Mouse (Mus musculus) forelimb bud, embryonic 11.5 days (tissue): ENCODE results near the gene Lysmd3.
"Not testable (repeated sequence)": the region's sequence is repeated elsewhere in the genome, so short reads cannot be mapped to it uniquely, and the experiment has no call there.

Experiments
- DNase-seq: peaks from one replicate; pipeline ENCODE4 v3.0.0-alpha.2; 2012; ENCODE audit warnings: low read depth, low spot score

The Lysmd3 gene

GRCm38 (mm10) chr13:81657351-81658052, at the start of gene Lysmd3:
TSS of gene Lysmd3 (plus strand) at chr13:81657663.
- peak; percentile 89 for DNase-seq

GRCm38 (mm10) chr13:81610349-81610748, 47.1 kb upstream of the Lysmd3 start:
- no peak for DNase-seq

DNA sequence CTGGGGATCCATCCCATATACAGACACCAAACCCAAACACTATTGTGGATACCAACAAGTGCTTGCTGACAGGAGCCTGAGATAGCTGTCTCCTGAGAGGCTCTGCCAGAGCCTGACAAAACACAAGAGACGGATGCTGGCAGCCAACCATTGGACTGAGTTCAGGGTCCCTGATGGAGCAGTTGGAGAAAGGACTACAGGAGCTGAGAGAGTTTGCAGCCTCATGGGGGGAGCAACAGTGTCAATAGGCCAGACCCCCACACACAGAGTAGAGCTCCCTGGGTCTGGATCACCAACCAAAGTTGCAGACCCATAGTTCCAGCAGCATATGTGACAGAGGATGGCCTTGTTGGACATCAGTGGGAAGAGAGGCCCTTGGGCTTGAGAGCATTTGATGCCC, 29.6 kb upstream of the Lysmd3 start:
- not testable (repeated sequence) for DNase-seq

GRCm38 (mm10) chr13:81628631-81629190, 28.8 kb upstream of the Lysmd3 start:
- no peak for DNase-seq

DNA sequence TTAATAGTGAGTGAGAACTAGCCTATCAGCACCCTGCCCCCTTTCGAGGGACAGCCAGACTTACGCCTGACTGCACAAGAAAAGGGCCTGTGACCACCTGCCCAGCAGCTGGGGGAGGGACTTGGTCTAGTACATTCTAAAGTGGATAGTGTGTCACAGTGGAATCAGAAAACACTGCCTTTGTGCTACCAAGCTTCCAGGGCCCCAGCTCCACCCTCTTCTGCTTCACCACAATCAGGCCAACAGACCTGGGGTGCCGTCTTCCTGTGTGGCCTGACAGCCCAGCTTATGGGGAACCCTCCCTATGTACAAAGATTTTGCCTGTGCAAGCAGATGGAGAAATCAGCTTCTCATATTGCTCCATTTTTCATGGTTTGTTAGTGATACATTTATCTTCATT, 28.1 kb upstream of the Lysmd3 start:
- no peak for DNase-seq

GRCm38 (mm10) chr13:81630566-81630965, 26.9 kb upstream of the Lysmd3 start:
- DNase-seq, result no peak

DNA sequence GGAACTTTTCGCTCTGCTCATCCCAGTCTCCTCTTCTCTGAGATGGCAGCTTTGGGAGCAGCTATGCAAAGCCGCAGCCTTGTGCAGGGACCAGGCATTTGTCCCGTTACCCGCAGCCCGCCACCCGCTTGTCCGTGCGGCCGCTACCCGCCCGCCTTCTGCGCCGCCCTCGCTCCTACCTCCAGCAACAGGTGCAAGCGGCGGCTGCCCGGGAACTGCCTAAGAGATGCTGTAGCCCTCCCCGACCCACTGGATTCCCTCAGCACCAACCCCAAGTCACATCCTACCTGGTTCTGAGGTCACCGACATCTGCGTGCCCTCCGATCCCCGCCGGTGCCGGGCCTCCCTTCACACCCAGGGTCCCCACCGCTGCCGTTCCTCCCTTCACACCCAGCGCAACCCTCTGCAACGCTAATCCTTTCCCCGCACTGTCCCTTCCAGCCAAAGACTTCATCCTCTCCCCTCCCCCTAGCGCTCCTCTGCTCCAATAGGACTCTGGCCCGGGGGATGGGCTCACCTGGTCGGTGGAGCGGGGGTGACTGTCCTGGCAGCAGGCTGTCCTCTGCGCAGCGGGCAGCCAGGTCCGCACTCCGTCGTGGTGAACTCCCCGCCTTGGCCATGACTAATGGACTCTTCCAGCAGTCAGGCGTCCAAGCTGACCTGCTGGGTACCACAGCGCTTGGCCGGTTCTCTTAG, 24.6 kb upstream of the Lysmd3 start, which contains the start of gene Adgrv1:
Gene Adgrv1 (minus strand): TSS at position 435 of the 696 bp plus-strand sequence.
- peak; percentile 85 for DNase-seq

DNA sequence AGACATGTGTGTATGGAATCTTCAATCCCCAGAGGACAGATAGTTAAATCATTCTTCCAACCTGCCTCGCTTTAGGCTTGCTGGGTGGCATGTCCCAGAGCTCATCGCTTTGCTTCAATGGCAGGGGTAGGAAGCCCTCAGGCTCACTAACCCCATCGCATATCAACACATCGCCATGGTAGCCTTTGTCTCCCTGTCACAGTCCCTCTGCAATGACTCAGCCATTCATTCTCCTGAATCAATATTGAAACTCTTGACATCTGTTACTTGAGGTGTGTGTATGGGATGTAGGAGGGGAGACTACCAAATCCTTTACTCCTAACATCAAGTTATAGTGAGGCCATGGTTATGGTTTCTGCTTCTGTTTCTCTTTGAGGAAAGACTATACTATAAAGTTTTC, 17.8 kb upstream of the Lysmd3 start:
- DNase-seq, result no peak

DNA sequence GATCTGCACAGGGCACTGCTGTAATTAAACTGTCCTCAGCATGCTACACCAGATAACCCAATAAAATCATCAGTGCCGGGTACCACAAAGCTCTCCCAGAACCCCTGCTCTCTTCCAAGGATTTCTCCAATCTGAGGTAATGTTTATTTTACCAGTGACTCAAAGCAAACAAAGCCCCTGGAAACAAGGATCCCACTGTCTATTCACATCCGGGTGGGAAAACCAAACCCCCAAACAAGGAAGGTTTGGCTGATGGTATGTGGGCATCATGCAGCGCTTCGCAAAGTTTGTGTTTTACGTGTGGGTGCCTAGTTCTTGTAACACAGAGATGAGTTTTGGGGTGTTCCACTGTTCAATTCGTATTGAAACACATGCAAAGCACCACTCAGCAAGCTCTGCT, 16.6 kb upstream of the Lysmd3 start:
- DNase-seq, result no peak

DNA sequence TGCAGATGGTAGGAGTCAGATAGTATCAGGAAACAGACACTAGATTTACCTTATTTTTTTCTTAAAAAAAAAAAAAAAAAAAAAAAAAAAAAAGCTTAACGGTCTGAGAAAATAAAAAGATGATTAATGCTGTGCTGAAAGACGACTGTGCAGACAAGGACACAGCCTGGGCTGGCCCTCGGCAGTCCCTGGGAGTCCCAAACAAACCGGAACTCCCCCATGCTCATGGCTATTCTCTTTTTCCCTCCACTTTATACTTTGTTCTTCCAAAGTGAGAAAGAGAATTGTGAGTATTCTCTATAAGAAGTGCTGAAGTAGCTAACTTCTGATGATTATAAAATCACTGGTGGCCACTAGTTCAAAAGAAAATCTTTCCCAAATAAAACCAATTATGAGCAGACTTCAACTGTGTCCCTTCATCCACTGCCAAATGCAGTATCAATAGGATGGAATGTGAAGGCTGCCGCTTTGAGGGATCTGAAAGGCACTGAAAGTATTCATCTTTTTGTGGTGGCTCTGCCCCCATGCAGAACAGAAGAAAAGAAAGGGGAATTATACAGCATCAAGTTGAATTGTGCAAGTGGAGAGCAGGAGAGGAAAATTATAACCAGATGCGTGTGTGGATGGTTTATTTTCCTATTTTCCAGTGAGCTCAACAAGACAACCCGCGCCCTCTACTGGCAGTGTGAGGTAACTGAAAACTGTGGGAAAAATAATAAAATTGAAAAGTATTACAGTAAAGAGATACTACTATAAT, 16.0 kb upstream of the Lysmd3 start:
- peak; percentile 79 for DNase-seq

GRCm38 (mm10) chr13:81642491-81643149, 14.8 kb upstream of the Lysmd3 start:
- DNase-seq, result no peak

DNA sequence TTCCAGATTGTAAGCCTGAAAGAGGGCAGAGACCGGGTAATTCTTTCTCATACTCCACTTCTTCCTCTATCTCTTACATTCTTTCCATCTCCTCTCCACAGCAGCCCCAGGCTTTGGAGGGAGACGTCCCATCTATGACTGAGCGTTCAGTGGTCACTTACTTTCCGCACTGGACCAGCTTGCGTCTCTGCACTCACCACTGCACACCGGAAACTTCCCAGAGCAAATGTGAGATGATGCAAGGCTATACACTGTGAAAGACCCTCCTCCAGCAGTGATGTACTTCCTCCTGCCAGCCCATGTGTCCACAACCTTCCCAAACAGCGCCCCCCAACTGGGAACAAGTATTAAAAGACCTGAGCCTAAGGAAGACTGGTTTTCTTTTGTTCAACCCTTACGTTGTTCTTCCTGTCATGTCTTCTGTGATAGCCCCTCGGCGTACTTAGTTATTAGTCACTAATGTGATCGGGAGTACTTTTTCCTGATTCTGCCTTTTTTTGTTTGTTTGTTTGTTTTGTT, 13.4 kb upstream of the Lysmd3 start:
- DNase-seq, result no peak

GRCm38 (mm10) chr13:81646348-81646747, 11.1 kb upstream of the Lysmd3 start:
- no peak for DNase-seq

DNA sequence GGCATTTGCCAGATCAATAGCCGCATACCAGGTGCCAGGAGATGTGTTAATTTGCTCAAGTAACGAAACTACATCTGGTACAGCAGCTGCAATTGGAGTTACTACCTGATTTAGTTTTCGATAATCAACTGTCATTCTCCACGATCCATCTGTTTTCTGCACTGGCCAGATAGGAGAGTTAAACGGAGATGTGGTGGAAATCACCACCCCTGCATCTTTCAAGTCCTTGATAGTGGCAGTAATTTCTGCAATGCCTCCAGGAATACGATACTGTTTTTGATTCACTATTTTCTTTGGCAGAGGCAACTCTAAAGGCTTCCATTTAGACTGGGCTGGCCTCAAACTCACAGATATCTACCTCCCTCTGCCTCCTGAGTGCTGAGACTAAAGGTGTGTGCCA, 7.1 kb upstream of the Lysmd3 start:
- DNase-seq, result not testable (repeated sequence)

GRCm38 (mm10) chr13:81656091-81656850, 1.2 kb upstream of the Lysmd3 start:
- DNase-seq, result no peak

GRCm38 (mm10) chr13:81657008-81657350, 484 bp upstream of the Lysmd3 start:
- DNase-seq, result no peak

GRCm38 (mm10) chr13:81658053-81658752, 740 bp downstream of the Lysmd3 start:
- DNase-seq, result no peak

GRCm38 (mm10) chr13:81663566-81664330, 6.3 kb downstream of the Lysmd3 start:
- DNase-seq, result no peak

DNA sequence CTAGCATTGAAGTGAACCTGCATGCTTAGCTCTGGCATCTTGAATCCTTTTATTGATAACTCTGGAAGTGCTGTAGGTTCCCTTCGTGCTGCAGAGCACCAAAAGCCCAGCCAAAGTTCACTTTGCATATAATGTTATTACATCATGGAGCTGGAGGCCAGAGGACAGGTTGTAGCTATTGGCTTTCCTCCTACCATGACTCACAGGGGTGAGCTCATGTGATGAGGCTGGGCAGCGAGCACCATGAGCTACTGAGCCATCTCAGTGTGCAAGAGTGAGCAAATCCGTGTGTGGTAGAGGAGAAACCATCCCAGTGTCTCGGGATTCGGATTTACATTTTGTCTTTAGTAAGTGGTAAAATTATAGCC, 6.9 kb downstream of the Lysmd3 start:
- DNase-seq, result no peak
